Mouse (Mus musculus): ENCODE results near the gene Rnf7. TPM values are rescaled to one million over a fixed set of nuclear protein-coding genes. Genes with fewer than 3 reads are reported as not detected.
A peak's percentile ranks its signal among the peaks of the same experiment; 100 is the strongest.

Rnf7 gene
- polyA plus RNA-seq, 1 experiment = not detected

- H3K27ac ChIP-seq (ENCODE audit: insufficient read depth, low read depth, low read length) = no peak overlapping the region
- peaks cover 3% of the 10 kb centered on the region; the same call in 1 of the 2 replicates for H3K4me1 ChIP-seq (ENCODE audit: control insufficient read depth, insufficient read depth, low read length)
- H3K4me3 ChIP-seq (ENCODE audit: insufficient read depth, low read depth, low read length) = no peak overlapping the region
- WGBS = 84% methylated on average over 4 of the region's 4 CpGs
- TF ChIP-seq POLR2A (IDR thresholded peaks at IDR 0.05; ENCODE audit: insufficient read depth, low read depth, low read length) (no peak), CTCF (IDR thresholded peaks at IDR 0.05; ENCODE audit: insufficient read depth, low read depth, low read length) (no peak)
These were observed 25.5 kb downstream of the Rnf7 start for GRCm38 (mm10) chr9:96452956-96453355.

- Histone ChIP-seq H3K27ac (ENCODE audit: insufficient read depth, low read depth, low read length) (no peak overlapping the region), H3K4me1 (ENCODE audit: control insufficient read depth, insufficient read depth, low read length) (peaks cover 6% of the 10 kb centered on the region; the same call in 1 of the 2 replicates), H3K4me3 (ENCODE audit: insufficient read depth, low read depth, low read length) (no peak overlapping the region)
- WGBS = 34% methylated on average over 12 of the region's 12 CpGs
- TF ChIP-seq POLR2A (IDR thresholded peaks at IDR 0.05; ENCODE audit: insufficient read depth, low read depth, low read length) (no peak), CTCF (IDR thresholded peaks at IDR 0.05; ENCODE audit: insufficient read depth, low read depth, low read length) (no peak)
These were observed 27.4 kb downstream of the Rnf7 start for GRCm38 (mm10) chr9:96450900-96451720.

- WGBS = 89% methylated on average over 9 of the region's 9 CpGs
- TF ChIP-seq POLR2A (IDR thresholded peaks at IDR 0.05; ENCODE audit: insufficient read depth, low read depth, low read length) (no peak), CTCF (IDR thresholded peaks at IDR 0.05; ENCODE audit: insufficient read depth, low read depth, low read length) (no peak)
- H3K4me1 ChIP-seq (ENCODE audit: control insufficient read depth, insufficient read depth, low read length) = peaks cover 6% of the 10 kb centered on the region; the same call in 1 of the 2 replicates
- H3K4me3 ChIP-seq (ENCODE audit: insufficient read depth, low read depth, low read length) = no peak overlapping the region
- H3K27ac ChIP-seq (ENCODE audit: insufficient read depth, low read depth, low read length) = no peak overlapping the region
These were observed 29.0 kb downstream of the Rnf7 start for GRCm38 (mm10) chr9:96449514-96449913.

- H3K27ac ChIP-seq (ENCODE audit: insufficient read depth, low read depth, low read length) = peak overlapping the region; percentile 80
- WGBS = 36% methylated on average over 4 of the region's 4 CpGs
- no peak for TF ChIP-seq CTCF (IDR thresholded peaks at IDR 0.05; ENCODE audit: insufficient read depth, low read depth, low read length)
- TF ChIP-seq POLR2A (IDR thresholded peaks at IDR 0.05; ENCODE audit: insufficient read depth, low read depth, low read length) = no peak
- peaks cover 8% of the 10 kb centered on the region; the same call in 1 of the 2 replicates for H3K4me1 ChIP-seq (ENCODE audit: control insufficient read depth, insufficient read depth, low read length)
- H3K4me3 ChIP-seq (ENCODE audit: insufficient read depth, low read depth, low read length) = no peak overlapping the region
These were observed 33.1 kb downstream of the Rnf7 start for GRCm38 (mm10) chr9:96445351-96445750.

GRCm38 (mm10) chr9:96442081-96442480, 36.4 kb downstream of the Rnf7 start:
- Histone ChIP-seq H3K4me3 (ENCODE audit: insufficient read depth, low read depth, low read length) (no peak overlapping the region), H3K27ac (ENCODE audit: insufficient read depth, low read depth, low read length) (no peak overlapping the region), H3K4me1 (ENCODE audit: control insufficient read depth, insufficient read depth, low read length) (peaks cover 21% of the 10 kb centered on the region)
- WGBS = 24% methylated on average over 10 of the region's 10 CpGs
- no peak for TF ChIP-seq CTCF (IDR thresholded peaks at IDR 0.05; ENCODE audit: insufficient read depth, low read depth, low read length)
- no peak for TF ChIP-seq POLR2A (IDR thresholded peaks at IDR 0.05; ENCODE audit: insufficient read depth, low read depth, low read length)

GRCm38 (mm10) chr9:96438334-96438871, 40.1 kb downstream of the Rnf7 start:
- Histone ChIP-seq H3K4me3 (ENCODE audit: insufficient read depth, low read depth, low read length) (peak overlapping the region; percentile 49), H3K27ac (ENCODE audit: insufficient read depth, low read depth, low read length) (peak overlapping the region; percentile 62), H3K4me1 (ENCODE audit: control insufficient read depth, insufficient read depth, low read length) (peaks cover 21% of the 10 kb centered on the region)
- 21% methylated on average over 8 of the region's 8 CpGs for WGBS
- TF ChIP-seq POLR2A (IDR thresholded peaks at IDR 0.05; ENCODE audit: insufficient read depth, low read depth, low read length) (no peak), CTCF (IDR thresholded peaks at IDR 0.05; ENCODE audit: insufficient read depth, low read depth, low read length) (no peak)

GRCm38 (mm10) chr9:96437805-96438333, 40.6 kb downstream of the Rnf7 start:
- TF ChIP-seq POLR2A (IDR thresholded peaks at IDR 0.05; ENCODE audit: insufficient read depth, low read depth, low read length) = no peak
- TF ChIP-seq CTCF (IDR thresholded peaks at IDR 0.05; ENCODE audit: insufficient read depth, low read depth, low read length) = no peak

GRCm38 (mm10) chr9:96436901-96437804, 41.3 kb downstream of the Rnf7 start:
- peak overlapping the region; percentile 49 for H3K4me3 ChIP-seq (ENCODE audit: insufficient read depth, low read depth, low read length)
- H3K27ac ChIP-seq (ENCODE audit: insufficient read depth, low read depth, low read length) = peak overlapping the region; percentile 62
- peaks cover 19% of the 10 kb centered on the region for H3K4me1 ChIP-seq (ENCODE audit: control insufficient read depth, insufficient read depth, low read length)
- 20% methylated on average over 28 of the region's 28 CpGs for WGBS
- TF ChIP-seq CTCF (IDR thresholded peaks at IDR 0.05; ENCODE audit: insufficient read depth, low read depth, low read length) (peak; percentile 12; the same call in 1 of the 2 replicates), POLR2A (IDR thresholded peaks at IDR 0.05; ENCODE audit: insufficient read depth, low read depth, low read length) (no peak)

More at GRCm38 (mm10) chr9:96437805-96438333, 40.6 kb downstream of the Rnf7 start:
- H3K4me3 ChIP-seq (ENCODE audit: insufficient read depth, low read depth, low read length) = peak overlapping the region; percentile 49
- WGBS = 5% methylated on average over 25 of the region's 25 CpGs
- peak overlapping the region; percentile 62 for H3K27ac ChIP-seq (ENCODE audit: insufficient read depth, low read depth, low read length)
- H3K4me1 ChIP-seq (ENCODE audit: control insufficient read depth, insufficient read depth, low read length) = peaks cover 19% of the 10 kb centered on the region
